Mouse (Mus musculus) heart, embryonic 15.5 days (tissue): ENCODE results near the gene Ndufa6. TPM values are rescaled to one million over a fixed set of nuclear protein-coding genes. Genes with fewer than 3 reads are reported as not detected.

Experiments
- ATAC-seq: fragments of 200-750 bp; cut with Nextera tagmentation; replicated peaks from 2 replicates; pipeline ENCODE4 v1.8.0; 2017; ENCODE audit warnings: low read depth, moderate TSS enrichment; ENCODE audit not compliant: insufficient number of reproducible peaks, insufficient read depth, low FRiP score
- H3K27ac ChIP-seq: fragments of 300-500 bp; sonication (generic); 2 replicates; pipeline ENCODE4 v1.5.1; 2015; ENCODE audit warnings: mild to moderate bottlenecking, inconsistent platforms
- H3K27me3 ChIP-seq: fragments of 300-500 bp; sonication (generic); 2 replicates; pipeline ENCODE4 v1.6.1; 2015; ENCODE audit warnings: inconsistent platforms
- H3K36me3 ChIP-seq: fragments of 300-500 bp; sonication (generic); 2 replicates; pipeline ENCODE4 v1.6.1; 2015; ENCODE audit warnings: mild to moderate bottlenecking, inconsistent platforms
- H3K4me1 ChIP-seq: fragments of 300-500 bp; sonication (generic); replicated peaks from 2 replicates; pipeline ENCODE4 v1.6.1; 2015; ENCODE audit warnings: inconsistent platforms
- H3K4me2 ChIP-seq: fragments of 300-500 bp; sonication (generic); 2 replicates; pipeline ENCODE4 v1.6.1; 2015; ENCODE audit warnings: inconsistent platforms, mild to moderate bottlenecking, moderate library complexity
- H3K4me3 ChIP-seq: fragments of 300-500 bp; sonication (generic); 2 replicates; pipeline ENCODE4 v1.5.1; 2015; ENCODE audit warnings: mild to moderate bottlenecking, inconsistent platforms
- H3K9ac ChIP-seq: fragments of 300-500 bp; sonication (generic); 2 replicates; pipeline ENCODE4 v1.6.1; 2015; ENCODE audit warnings: mild to moderate bottlenecking, inconsistent platforms
- H3K9me3 ChIP-seq: fragments of 300-500 bp; sonication (generic); replicated peaks from 2 replicates; pipeline ENCODE4 v1.6.1; 2016; ENCODE audit warnings: inconsistent platforms
- WGBS: fragments of 180-500 bp; shearing (Covaris S2); methylation state at CpG from one replicate; pipeline ENCODE4 v1.1.7; 2015; ENCODE audit warnings: mixed read lengths; 5-methylcytosine and 5-hydroxymethylcytosine counted together
- polyA plus RNA-seq: library from polyadenylated mRNA; unstranded; fragments of >200 nt; fragmentation: Nextera tagmentation; extraction: Ambion mirVana; gene quantifications from 2 replicates; pipeline ENCODE4 v1.2.1, GENCODE M21; 2015

Gene Ndufa6
- polyA plus RNA-seq, 1 experiment from 2014 or later: 678 TPM

GRCm38 (mm10) chr15:82348258-82348998, 5.7 kb downstream of the Ndufa6 start:
- Histone ChIP-seq H3K36me3 (peaks cover 35% of the 10 kb centered on the region), H3K4me1 (peaks cover 33% of the 10 kb centered on the region), H3K27me3 (no peaks in the 10 kb centered on the region), H3K4me3 (no peak overlapping the region), H3K4me2 (no peak overlapping the region), H3K9ac (no peak overlapping the region), H3K9me3 (no peaks in the 10 kb centered on the region), H3K27ac (no peak overlapping the region)
- 84% methylated on average over 8 of the region's 8 CpGs for WGBS
- ATAC-seq: no peak

GRCm38 (mm10) chr15:82347852-82348251, 6.3 kb downstream of the Ndufa6 start:
- ATAC-seq: no peak
- Histone ChIP-seq H3K9me3 (no peaks in the 10 kb centered on the region), H3K4me1 (peaks cover 27% of the 10 kb centered on the region), H3K4me2 (peak overlapping the region; percentile 73; the same call in 1 of the 2 replicates), H3K36me3 (peaks cover 35% of the 10 kb centered on the region), H3K9ac (no peak overlapping the region), H3K4me3 (no peak overlapping the region), H3K27me3 (no peaks in the 10 kb centered on the region), H3K27ac (no peak overlapping the region)
- WGBS: 92% methylated on average over 12 of the region's 12 CpGs

- peaks cover 35% of the 10 kb centered on the region for H3K36me3 ChIP-seq
- H3K27me3 ChIP-seq: no peaks in the 10 kb centered on the region
- WGBS: 72% methylated on average over 4 of the region's 4 CpGs
- peak overlapping the region; percentile 39 for H3K9ac ChIP-seq
- H3K9me3 ChIP-seq: no peaks in the 10 kb centered on the region
- peaks cover 23% of the 10 kb centered on the region for H3K4me1 ChIP-seq
- peak overlapping the region; percentile 75 for H3K4me3 ChIP-seq
- peak overlapping the region; percentile 73 for H3K4me2 ChIP-seq
- peak overlapping the region; percentile 90 for H3K27ac ChIP-seq
- no peak for ATAC-seq
These were observed 6.8 kb downstream of the Ndufa6 start for GRCm38 (mm10) chr15:82347303-82347676.

- Histone ChIP-seq H3K4me2 (peak overlapping the region; percentile 73), H3K36me3 (peaks cover 35% of the 10 kb centered on the region), H3K4me3 (peak overlapping the region; percentile 75), H3K27ac (peak overlapping the region; percentile 90), H3K9me3 (no peaks in the 10 kb centered on the region), H3K9ac (peak overlapping the region; percentile 39), H3K4me1 (peaks cover 22% of the 10 kb centered on the region), H3K27me3 (no peaks in the 10 kb centered on the region)
- ATAC-seq: no peak
- WGBS: 43% methylated on average over 14 of the region's 14 CpGs
These were observed 7.4 kb downstream of the Ndufa6 start for GRCm38 (mm10) chr15:82346580-82347302.

GRCm38 (mm10) chr15:82345820-82346470, 8.2 kb downstream of the Ndufa6 start:
- WGBS: under 1% methylated on average over 51 of the region's 51 CpGs
- peaks cover 33% of the 10 kb centered on the region for H3K36me3 ChIP-seq
- no peaks in the 10 kb centered on the region for H3K27me3 ChIP-seq
- peak; percentile 96 for ATAC-seq
- H3K9ac ChIP-seq: peak overlapping the region; percentile 80
- H3K4me1 ChIP-seq: peaks cover 26% of the 10 kb centered on the region
- H3K27ac ChIP-seq: peak overlapping the region; percentile 90
- H3K4me3 ChIP-seq: peak overlapping the region; percentile 75
- H3K9me3 ChIP-seq: no peaks in the 10 kb centered on the region
- peak overlapping the region; percentile 73 for H3K4me2 ChIP-seq

- H3K27ac ChIP-seq: 0 out of 2 replicates have a peak overlapping the region, but pooled peaks have one; percentile 17
- peaks cover 23% of the 10 kb centered on the region for H3K36me3 ChIP-seq
- no peak for ATAC-seq
- no peak overlapping the region for H3K4me3 ChIP-seq
- no peak overlapping the region for H3K4me2 ChIP-seq
- no peaks in the 10 kb centered on the region for H3K9me3 ChIP-seq
- WGBS: 83% methylated on average over 6 of the region's 6 CpGs
- H3K27me3 ChIP-seq: no peaks in the 10 kb centered on the region
- H3K4me1 ChIP-seq: peaks cover 32% of the 10 kb centered on the region
- H3K9ac ChIP-seq: no peak overlapping the region
These were observed 9.2 kb downstream of the Ndufa6 start for GRCm38 (mm10) chr15:82344971-82345370.

GRCm38 (mm10) chr15:82343368-82344287, 10.5 kb downstream of the Ndufa6 start:
- no peaks in the 10 kb centered on the region for H3K9me3 ChIP-seq
- no peak overlapping the region for H3K4me2 ChIP-seq
- H3K36me3 ChIP-seq: peaks cover 10% of the 10 kb centered on the region
- no peaks in the 10 kb centered on the region for H3K27me3 ChIP-seq
- no peak overlapping the region for H3K27ac ChIP-seq
- H3K9ac ChIP-seq: no peak overlapping the region
- 87% methylated on average over 27 of the region's 27 CpGs for WGBS
- ATAC-seq: no peak
- no peak overlapping the region for H3K4me3 ChIP-seq
- peaks cover 36% of the 10 kb centered on the region for H3K4me1 ChIP-seq

GRCm38 (mm10) chr15:82342543-82342935, 11.6 kb downstream of the Ndufa6 start:
- Histone ChIP-seq H3K9me3 (no peaks in the 10 kb centered on the region), H3K27ac (peak overlapping the region; percentile 79; the same call in 1 of the 2 replicates), H3K36me3 (no peaks in the 10 kb centered on the region), H3K27me3 (no peaks in the 10 kb centered on the region), H3K4me2 (peak overlapping the region; percentile 84; the same call in 1 of the 2 replicates), H3K9ac (no peak overlapping the region), H3K4me3 (no peak overlapping the region), H3K4me1 (peaks cover 40% of the 10 kb centered on the region)
- no peak for ATAC-seq
- WGBS: 71% methylated on average over 5 of the region's 5 CpGs

GRCm38 (mm10) chr15:82341675-82342542, 12.2 kb downstream of the Ndufa6 start:
- peak overlapping the region; percentile 55 for H3K4me3 ChIP-seq
- no peak for ATAC-seq
- H3K36me3 ChIP-seq: no peaks in the 10 kb centered on the region
- H3K9ac ChIP-seq: peak overlapping the region; percentile 66
- no peaks in the 10 kb centered on the region for H3K9me3 ChIP-seq
- no peaks in the 10 kb centered on the region for H3K27me3 ChIP-seq
- peaks cover 38% of the 10 kb centered on the region for H3K4me1 ChIP-seq
- H3K4me2 ChIP-seq: peak overlapping the region; percentile 84
- H3K27ac ChIP-seq: peak overlapping the region; percentile 79
- 34% methylated on average over 15 of the region's 15 CpGs for WGBS

- no peaks in the 10 kb centered on the region for H3K9me3 ChIP-seq
- peak; percentile 7; the same call in 1 of the 2 replicates for ATAC-seq
- H3K4me3 ChIP-seq: peak overlapping the region; percentile 55
- peak overlapping the region; percentile 84 for H3K4me2 ChIP-seq
- H3K4me1 ChIP-seq: peaks cover 35% of the 10 kb centered on the region
- 2% methylated on average over 40 of the region's 40 CpGs for WGBS
- H3K36me3 ChIP-seq: peaks cover 4% of the 10 kb centered on the region; the same call in 1 of the 2 replicates
- peak overlapping the region; percentile 79 for H3K27ac ChIP-seq
- peak overlapping the region; percentile 66 for H3K9ac ChIP-seq
- no peaks in the 10 kb centered on the region for H3K27me3 ChIP-seq
These were observed 13.1 kb downstream of the Ndufa6 start for GRCm38 (mm10) chr15:82341036-82341501.
